Mouse (Mus musculus): ENCODE data around the gene Cyp2d9.
"Not testable (repeated sequence)": the region's sequence is repeated elsewhere in the genome, so short reads cannot be mapped to it uniquely, and the experiment has no call there.

- not testable (repeated sequence) for TF ChIP-seq POLR2A (IDR thresholded peaks at IDR 0.05; ENCODE audit: insufficient read depth, low read length); EP300 (IDR thresholded peaks at IDR 0.05; ENCODE audit: insufficient read depth, low read depth, low read length); CTCF (IDR thresholded peaks at IDR 0.05; ENCODE audit: low read depth, low read length)
Measured at GRCm38 (mm10) chr15:82393922-82394321, 39.3 kb upstream of the Cyp2d9 start, which contains the start of gene Cyp2d11.
